In the genomic region with DNA sequence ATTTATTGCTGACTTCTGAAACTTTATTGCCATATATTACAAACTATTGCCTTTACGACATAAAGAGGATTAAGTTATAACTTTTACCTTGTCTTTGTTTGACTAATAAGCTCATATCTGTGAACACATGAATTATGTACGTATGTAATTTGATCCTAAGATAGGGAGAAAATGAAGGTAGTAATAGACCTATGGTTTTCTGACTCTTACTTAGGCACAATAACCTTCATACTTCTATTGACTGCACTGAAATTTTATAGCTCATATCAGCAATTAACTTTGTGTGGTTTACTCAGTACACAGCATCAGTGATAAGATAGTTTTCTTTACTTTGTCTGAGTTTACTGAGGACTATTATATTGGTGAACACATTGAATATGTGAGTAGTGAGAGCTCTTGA, we compare ENCODE assay signal across 16 mouse cellular contexts.
"Had no signal": no experiment of that assay in that cellular context is flagged by ENCODE, and none has a peak within 500 bp of the region (broad histone marks: within the 10 kb centered on the region; RNA-seq: fewer than 3 reads in every experiment).

No protein-coding gene starts in this region.

- H3K27ac ChIP-seq: liver, embryonic 15.5 days; lung, embryonic 15.5 days; macrophage; midbrain, embryonic 13.5 days; midbrain, embryonic 15.5 days; neural tube, embryonic 12.5 days had no signal

- H3K9me3 ChIP-seq: liver, embryonic 15.5 days; lung, embryonic 15.5 days; midbrain, embryonic 13.5 days; midbrain, embryonic 15.5 days; neural tube, embryonic 12.5 days had no signal

- H3K4me3 ChIP-seq: liver, embryonic 15.5 days; lung, embryonic 15.5 days; megakaryocyte, embryonic 14.5 days; midbrain, embryonic 13.5 days; midbrain, embryonic 15.5 days; neural tube, embryonic 12.5 days had no signal

- H3K9ac ChIP-seq: liver, embryonic 15.5 days; liver, postnatal 0 days; lung, embryonic 15.5 days; midbrain, embryonic 13.5 days; midbrain, embryonic 15.5 days; neural tube, embryonic 12.5 days had no signal

- H3K4me2 ChIP-seq: liver, embryonic 15.5 days; lung, embryonic 15.5 days; midbrain, embryonic 11.5 days; midbrain, embryonic 13.5 days; midbrain, embryonic 15.5 days; neural tube, embryonic 12.5 days had no signal

- H3K27me3 ChIP-seq: liver, embryonic 15.5 days; lung, embryonic 15.5 days; midbrain, embryonic 13.5 days; midbrain, embryonic 15.5 days; neural tube, embryonic 12.5 days had no signal

- H3K36me3 ChIP-seq: liver, embryonic 15.5 days; lung, embryonic 15.5 days; midbrain, embryonic 13.5 days; midbrain, embryonic 15.5 days; neural tube, embryonic 12.5 days had no signal

- ATAC-seq: liver, postnatal 0 days; lung, postnatal 0 days; midbrain, embryonic 13.5 days; midbrain, embryonic 15.5 days had no signal

- DNase-seq: liver, postnatal 0 days; lung, adult 2 months; lung, postnatal 14 days; lung, postnatal 36 days; right cerebral cortex, postnatal 14 days; thymus, postnatal 14 days; thymus, postnatal 36 days had no signal

- H3K4me1 ChIP-seq: lung, embryonic 15.5 days; megakaryocyte, embryonic 14.5 days; midbrain, embryonic 13.5 days; midbrain, embryonic 15.5 days had no signal
